Mouse (Mus musculus) MEL (cell line): Measurements from ENCODE around the gene Spata25. TPM values are rescaled to one million over a fixed set of nuclear protein-coding genes. Genes with fewer than 3 reads are reported as not detected.

ENCODE experiments used
- DNase-seq: peaks from one replicate; pipeline ENCODE4 v3.0.0; 2011; ENCODE audit warnings: low read depth, low spot score
- H3K27ac ChIP-seq: 2 replicates; pipeline ENCODE4 v1.5.1; 2012; ENCODE audit warnings: low read depth, mild to moderate bottlenecking, control low read depth, low read length, moderate library complexity; ENCODE audit not compliant: control insufficient read depth
- H3K27me3 ChIP-seq, 2 experiments: fragments of 150-350 bp in 1 of 2; sonication (generic) in 1 of 2; 2 replicates each; pipeline ENCODE4 v1.6.1; 2012; ENCODE audit warnings: low read length in 2 of 2, mild to moderate bottlenecking in 2 of 2, improper control_type of control experiment in 1 of 2, moderate library complexity in 1 of 2; ENCODE audit not compliant: insufficient read depth in 2 of 2, control insufficient read depth in 1 of 2
- H3K36me3 ChIP-seq, 2 experiments: 2 replicates each; pipeline ENCODE4 v1.6.1; 2012 to 2014; ENCODE audit warnings: low read length in 2 of 2, improper control_type of control experiment in 1 of 2, inconsistent platforms in 1 of 2, mild to moderate bottlenecking in 1 of 2; ENCODE audit not compliant: insufficient read depth in 2 of 2, control insufficient read depth in 1 of 2
- H3K4me1 ChIP-seq, 2 experiments: fragments of 150-350 bp in 1 of 2; sonication (generic) in 1 of 2; 2 replicates each; pipeline ENCODE4 v1.6.1; 2012; ENCODE audit warnings: low read length in 2 of 2, improper control_type of control experiment in 1 of 2, mild to moderate bottlenecking in 1 of 2; ENCODE audit not compliant: insufficient read depth in 2 of 2, control insufficient read depth in 1 of 2
- H3K4me3 ChIP-seq, 2 experiments: fragments of 150-350 bp in 1 of 2; sonication (generic) in 1 of 2; 2 replicates each; pipeline ENCODE4 v1.5.1; 2012; ENCODE audit warnings: low read depth in 2 of 2, low read length in 2 of 2, mild to moderate bottlenecking in 2 of 2, moderate library complexity in 2 of 2, control low read depth in 1 of 2, improper control_type of control experiment in 1 of 2; ENCODE audit not compliant: control insufficient read depth in 1 of 2, insufficient read depth in 1 of 2
- H3K79me2 ChIP-seq: 2 replicates; pipeline ENCODE4 v1.6.1; 2012; ENCODE audit warnings: mild to moderate bottlenecking, low read length, moderate library complexity; ENCODE audit not compliant: control insufficient read depth, poor library complexity, insufficient read depth
- H3K9ac ChIP-seq: 2 replicates; pipeline ENCODE4 v1.6.1; 2012; ENCODE audit warnings: low read depth, mild to moderate bottlenecking, control low read depth, low read length, moderate library complexity; ENCODE audit not compliant: control insufficient read depth, poor library complexity, severe bottlenecking
- H3K9me3 ChIP-seq: fragments of 150-350 bp; sonication (generic); replicated peaks from 2 replicates; pipeline ENCODE4 v1.6.1; 2012; ENCODE audit warnings: mild to moderate bottlenecking, low read length, improper control_type of control experiment, moderate library complexity; ENCODE audit not compliant: insufficient read depth
- CHD1 ChIP-seq: IDR thresholded peaks from 2 replicates; pipeline ENCODE4 v1.6.1; 2012; ENCODE audit warnings: low read depth, mild to moderate bottlenecking, inconsistent platforms, low read length, improper control_type of control experiment
- CHD2 ChIP-seq: IDR thresholded peaks from 2 replicates; pipeline ENCODE4 v1.6.1; 2011; ENCODE audit warnings: low read length, improper control_type of control experiment
- ELF1 ChIP-seq: IDR thresholded peaks from 2 replicates; pipeline ENCODE4 v1.6.1; 2014; ENCODE audit warnings: low read depth, mild to moderate bottlenecking, inconsistent platforms, low read length, improper control_type of control experiment, moderate library complexity
- EP300 ChIP-seq, 2 experiments: IDR thresholded peaks; 2 replicates each; pipeline ENCODE4 v1.6.1; 2011; ENCODE audit warnings: improper control_type of control experiment in 2 of 2, low read length in 2 of 2, low read depth in 1 of 2, mild to moderate bottlenecking in 1 of 2
- ETS1 ChIP-seq: IDR thresholded peaks from 2 replicates; pipeline ENCODE4 v1.6.1; 2012; ENCODE audit warnings: low read depth, mild to moderate bottlenecking, inconsistent platforms, low read length, improper control_type of control experiment, moderate library complexity
- GABPA ChIP-seq: IDR thresholded peaks from 2 replicates; pipeline ENCODE4 v1.6.1; 2012; ENCODE audit warnings: low read depth, mild to moderate bottlenecking, inconsistent platforms, low read length, improper control_type of control experiment, moderate library complexity
- GATA1 ChIP-seq: IDR thresholded peaks from 2 replicates; pipeline ENCODE4 v1.6.1; 2011; ENCODE audit warnings: low read depth, low read length, improper control_type of control experiment
- HCFC1 ChIP-seq: IDR thresholded peaks from 2 replicates; pipeline ENCODE4 v1.6.1; 2012; ENCODE audit warnings: low read depth, mild to moderate bottlenecking, inconsistent platforms, low read length, improper control_type of control experiment, moderate library complexity
- MAZ ChIP-seq: IDR thresholded peaks from 2 replicates; pipeline ENCODE4 v1.6.1; 2012; ENCODE audit warnings: low read depth, mild to moderate bottlenecking, inconsistent platforms, low read length, improper control_type of control experiment
- MEF2A ChIP-seq: IDR thresholded peaks from 2 replicates; pipeline ENCODE4 v1.6.1; 2014; ENCODE audit warnings: low read depth, mild to moderate bottlenecking, inconsistent platforms, low read length, improper control_type of control experiment; ENCODE audit not compliant: poor library complexity, insufficient replicate concordance, severe bottlenecking; ENCODE audit errors: extremely low read depth
- MXI1 ChIP-seq: IDR thresholded peaks from 2 replicates; pipeline ENCODE4 v1.6.1; 2011; ENCODE audit warnings: mild to moderate bottlenecking, low read depth, low read length, improper control_type of control experiment
- MYB ChIP-seq: IDR thresholded peaks from 2 replicates; pipeline ENCODE4 v1.6.1; 2011; ENCODE audit warnings: mild to moderate bottlenecking, low read depth, low read length, improper control_type of control experiment
- POLR2A ChIP-seq, 2 experiments: IDR thresholded peaks; 2 replicates each; pipeline ENCODE4 v1.6.1; 2011 to 2012; ENCODE audit warnings: low read length in 2 of 2, mild to moderate bottlenecking in 2 of 2, control low read depth in 1 of 2, improper control_type of control experiment in 1 of 2, low read depth in 1 of 2, moderate library complexity in 1 of 2; ENCODE audit not compliant: control insufficient read depth in 1 of 2, insufficient read depth in 1 of 2, poor library complexity in 1 of 2
- POLR2AphosphoS2 ChIP-seq: IDR thresholded peaks from 2 replicates; pipeline ENCODE4 v1.6.1; 2011; ENCODE audit warnings: low read length, improper control_type of control experiment
- RAD21 ChIP-seq: IDR thresholded peaks from 2 replicates; pipeline ENCODE4 v1.6.1; 2011; ENCODE audit warnings: mild to moderate bottlenecking, low read depth, low read length, improper control_type of control experiment
- RCOR1 ChIP-seq: IDR thresholded peaks from 2 replicates; pipeline ENCODE4 v1.6.1; 2012; ENCODE audit warnings: low read depth, mild to moderate bottlenecking, inconsistent platforms, low read length, improper control_type of control experiment
- SIN3A ChIP-seq: IDR thresholded peaks from 2 replicates; pipeline ENCODE4 v1.6.1; 2012; ENCODE audit warnings: low read length, improper control_type of control experiment, inconsistent platforms
- SMC3 ChIP-seq: IDR thresholded peaks from 2 replicates; pipeline ENCODE4 v1.6.1; 2011; ENCODE audit warnings: low read depth, low read length, improper control_type of control experiment
- TAL1 ChIP-seq: IDR thresholded peaks from 2 replicates; pipeline ENCODE4 v1.6.1; 2012; ENCODE audit warnings: mild to moderate bottlenecking, inconsistent platforms, low read length, moderate library complexity, mixed read lengths
- TBP ChIP-seq: IDR thresholded peaks from 2 replicates; pipeline ENCODE4 v1.8.0; 2011; ENCODE audit warnings: low read depth, low read length, improper control_type of control experiment
- TCF12 ChIP-seq: IDR thresholded peaks from 2 replicates; pipeline ENCODE4 v1.6.1; 2014; ENCODE audit warnings: low read depth, mild to moderate bottlenecking, inconsistent platforms, low read length, improper control_type of control experiment, moderate library complexity
- UBTF ChIP-seq: IDR thresholded peaks from 2 replicates; pipeline ENCODE4 v1.6.1; 2012; ENCODE audit warnings: low read depth, mild to moderate bottlenecking, inconsistent platforms, low read length, improper control_type of control experiment, moderate library complexity, borderline replicate concordance; ENCODE audit not compliant: insufficient read depth
- USF1 ChIP-seq: IDR thresholded peaks from 2 replicates; pipeline ENCODE4 v1.6.1; 2014; ENCODE audit warnings: low read depth, mild to moderate bottlenecking, inconsistent platforms, low read length, improper control_type of control experiment, moderate library complexity
- ZC3H11A ChIP-seq: IDR thresholded peaks from 2 replicates; pipeline ENCODE4 v1.6.1; 2012; ENCODE audit warnings: low read depth, mild to moderate bottlenecking, inconsistent platforms, low read length, improper control_type of control experiment
- polyA plus RNA-seq, 2 experiments: library from polyadenylated mRNA; stranded (reverse) in 1 of 2; unstranded in 1 of 2; fragments of >175 nt in 1 of 2; fragments of >200 nt in 1 of 2; gene quantifications; 2 replicates each; pipeline versions ENCODE4 v1.2.1 to v1.2.4; 2012; ENCODE audit warnings: low replicate concordance in 2 of 2, low read depth in 1 of 2; ENCODE audit not compliant: insufficient read length in 2 of 2, insufficient read depth in 1 of 2, missing spikeins in 1 of 2
- total RNA-seq: library from RNA; depleted of rRNA; stranded (reverse); fragments of 300-350 nt; gene quantifications from 2 replicates; pipeline ENCODE4 v1.2.3, GENCODE M21; 2012

The Spata25 gene
- total and polyA plus RNA-seq, 3 experiments: 0.13 to 0.50 TPM; not detected in 1

GRCm38 (mm10) chr2:164862179-164862861 is 34.0 kb upstream of the Spata25 start:
- Histone ChIP-seq H3K79me2 (no peaks in the 10 kb centered on the region), H3K27me3 (no peaks in the 10 kb centered on the region), H3K9me3 (no peaks in the 10 kb centered on the region), H3K4me1 (peaks cover 26 to 46% of the 10 kb centered on the region in 2 experiments), H3K36me3 (peaks cover 0 to 25% of the 10 kb centered on the region in 2 experiments; a peak in 2 of 4 replicates), H3K4me3 (peak overlapping the region in 1 of 2 experiments; percentile 5; a peak in 1 of 4 replicates), H3K27ac (peak overlapping the region; percentile 66), H3K9ac (peak overlapping the region; percentile 9; the same call in 1 of the 2 replicates)
- peak; percentile 83 for DNase-seq
- TF ChIP-seq TAL1 (peak; percentile 87), HCFC1 (peak; percentile 24; the same call in 1 of the 2 replicates), TBP (no peak), ETS1 (peak; percentile 72), ELF1 (peak; percentile 58), USF1 (0 out of 2 replicates have a peak, but pooled peaks have one; percentile 14), MXI1 (0 out of 2 replicates have a peak, but pooled peaks have one; percentile 34), GATA1 (peak; percentile 56), POLR2A (IDR thresholded peaks at IDR 0.05; ENCODE audit: control insufficient read depth in 1 of 2, insufficient read depth in 1 of 2, low read depth in 1 of 2, low read length in 2 of 2, poor library complexity in 1 of 2) (no peak), UBTF (no peak), MEF2A (no peak), RCOR1 (peak; percentile 85), CHD1 (no peak), RAD21 (no peak), POLR2AphosphoS2 (no peak), ZC3H11A (no peak), TCF12 (peak; percentile 86), CHD2 (no peak), MAZ (peak; percentile 37; the same call in 1 of the 2 replicates), SIN3A (peak; percentile 55), MYB (no peak; the same call in 1 of the 2 replicates), GABPA (no peak), EP300 (IDR thresholded peaks at IDR 0.05; ENCODE audit: low read depth in 1 of 2, low read length in 2 of 2) (peak; percentile 75 to 93), SMC3 (no peak)
